ENCODE assay signal across 15 mouse cellular contexts in genomic region chr7:82802206-82802605, GRCm38 (mm10).
"Had no signal": no experiment of that assay in that cellular context is flagged by ENCODE, and none has a peak within 500 bp of the region (broad histone marks: within the 10 kb centered on the region; RNA-seq: fewer than 3 reads in every experiment).

No protein-coding gene starts in this region.

- DNase-seq: kidney, adult 18-20 months; kidney, postnatal 10 days; kidney, postnatal 4 days; left cerebral cortex, postnatal 4 days; liver, embryonic 13.5 days; lung, adult 2 months; lung, postnatal 36 days; right cerebral cortex, postnatal 14 days; thymus, adult 18-20 months; thymus, postnatal 14 days had no signal

- H3K27ac ChIP-seq: layer of hippocampus, adult 2 months; limb, embryonic 13.5 days; liver, embryonic 13.5 days; midbrain, embryonic 12.5 days; neural tube, embryonic 13.5 days; stomach, postnatal 0 days had no signal

- H3K4me1 ChIP-seq: limb, embryonic 13.5 days; liver, embryonic 13.5 days; midbrain, embryonic 12.5 days; neural tube, embryonic 13.5 days had no signal

- H3K4me3 ChIP-seq: layer of hippocampus, adult 2 months; limb, embryonic 13.5 days; liver, embryonic 13.5 days; midbrain, embryonic 12.5 days; neural tube, embryonic 13.5 days had no signal

- H3K36me3 ChIP-seq: limb, embryonic 13.5 days; liver, embryonic 13.5 days; midbrain, embryonic 12.5 days; neural tube, embryonic 13.5 days had no signal

- H3K27me3 ChIP-seq: limb, embryonic 13.5 days; liver, embryonic 13.5 days; midbrain, embryonic 12.5 days; neural tube, embryonic 13.5 days had no signal

- H3K9me3 ChIP-seq: limb, embryonic 13.5 days; liver, embryonic 13.5 days; midbrain, embryonic 12.5 days; neural tube, embryonic 13.5 days had no signal
